Mouse (Mus musculus): ENCODE measurements around the gene Sp9. TPM values are rescaled to one million over a fixed set of nuclear protein-coding genes. Genes with fewer than 3 reads are reported as not detected.

The Sp9 gene
- polyA plus RNA-seq, 1 experiment from 2014 or later, result 2.1 TPM

GRCm38 (mm10) chr2:73268836-73269395 lies 2.8 kb upstream of the Sp9 start:
- Histone ChIP-seq H3K4me3 (no peak overlapping the region), H3K9ac (no peak overlapping the region), H3K9me3 (no peaks in the 10 kb centered on the region), H3K27ac (no peak overlapping the region), H3K27me3 (peaks cover 96% of the 10 kb centered on the region), H3K4me1 (replicated peaks) (peaks cover 38% of the 10 kb centered on the region), H3K4me2 (no peak overlapping the region), H3K36me3 (no peaks in the 10 kb centered on the region)
- no peak for ATAC-seq (ENCODE audit: low FRiP score)
- 6% methylated on average over 8 of the region's 8 CpGs for WGBS

- H3K9ac ChIP-seq, result no peak overlapping the region
- no peak overlapping the region for H3K27ac ChIP-seq
- H3K9me3 ChIP-seq, result no peaks in the 10 kb centered on the region
- peaks cover 38% of the 10 kb centered on the region for H3K4me1 ChIP-seq (replicated peaks)
- H3K4me2 ChIP-seq, result no peak overlapping the region
- no peak for ATAC-seq (ENCODE audit: low FRiP score)
- no peak overlapping the region for H3K4me3 ChIP-seq
- 0% methylated on average over 15 of the region's 17 CpGs for WGBS
- peaks cover 96% of the 10 kb centered on the region for H3K27me3 ChIP-seq
- H3K36me3 ChIP-seq, result no peaks in the 10 kb centered on the region
Measured at GRCm38 (mm10) chr2:73269666-73270065, 2.1 kb upstream of the Sp9 start.

GRCm38 (mm10) chr2:73270071-73270592 lies 1.6 kb upstream of the Sp9 start:
- Histone ChIP-seq H3K9ac (no peak overlapping the region), H3K27ac (no peak overlapping the region), H3K4me3 (no peak overlapping the region), H3K36me3 (no peaks in the 10 kb centered on the region), H3K4me2 (peak overlapping the region; percentile 31; the same call in 1 of the 2 replicates), H3K9me3 (no peaks in the 10 kb centered on the region), H3K4me1 (replicated peaks) (peaks cover 38% of the 10 kb centered on the region), H3K27me3 (peaks cover 93% of the 10 kb centered on the region)
- no peak for ATAC-seq (ENCODE audit: low FRiP score)
- 2% methylated on average over 14 of the region's 14 CpGs for WGBS

- H3K36me3 ChIP-seq, result no peaks in the 10 kb centered on the region
- H3K4me1 ChIP-seq (replicated peaks), result peaks cover 38% of the 10 kb centered on the region
- H3K9ac ChIP-seq, result no peak overlapping the region
- H3K27ac ChIP-seq, result no peak overlapping the region
- WGBS, result 1% methylated on average over 38 of the region's 38 CpGs
- no peak for ATAC-seq (ENCODE audit: low FRiP score)
- no peaks in the 10 kb centered on the region for H3K9me3 ChIP-seq
- peaks cover 87% of the 10 kb centered on the region for H3K27me3 ChIP-seq
- peak overlapping the region; percentile 44; the same call in 1 of the 2 replicates for H3K4me3 ChIP-seq
- peak overlapping the region; percentile 49 for H3K4me2 ChIP-seq
Measured at GRCm38 (mm10) chr2:73270593-73271458, 899 bp upstream of the Sp9 start.

- Histone ChIP-seq H3K36me3 (no peaks in the 10 kb centered on the region), H3K27me3 (peaks cover 86% of the 10 kb centered on the region), H3K4me3 (peak overlapping the region; percentile 44), H3K9me3 (no peaks in the 10 kb centered on the region), H3K4me1 (replicated peaks) (peaks cover 46% of the 10 kb centered on the region), H3K4me2 (peak overlapping the region; percentile 49), H3K27ac (no peak overlapping the region), H3K9ac (peak overlapping the region; percentile 61)
- under 1% methylated on average over 54 of the region's 55 CpGs for WGBS
- no peak for ATAC-seq (ENCODE audit: low FRiP score)
Measured at GRCm38 (mm10) chr2:73272351-73273248, 875 bp downstream of the Sp9 start.

- H3K4me3 ChIP-seq, result peak overlapping the region; percentile 44
- peaks cover 83% of the 10 kb centered on the region for H3K27me3 ChIP-seq
- peak overlapping the region; percentile 61 for H3K9ac ChIP-seq
- H3K9me3 ChIP-seq, result no peaks in the 10 kb centered on the region
- peaks cover 48% of the 10 kb centered on the region for H3K4me1 ChIP-seq (replicated peaks)
- peak; percentile 43; the same call in 1 of the 2 replicates for ATAC-seq (ENCODE audit: low FRiP score)
- H3K36me3 ChIP-seq, result no peaks in the 10 kb centered on the region
- H3K4me2 ChIP-seq, result peak overlapping the region; percentile 49
- under 1% methylated on average over 110 of the region's 110 CpGs for WGBS
- H3K27ac ChIP-seq, result peak overlapping the region; percentile 23; the same call in 1 of the 2 replicates
Measured at GRCm38 (mm10) chr2:73273249-73274118, 1.8 kb downstream of the Sp9 start.

- peaks cover 51% of the 10 kb centered on the region for H3K4me1 ChIP-seq (replicated peaks)
- H3K4me2 ChIP-seq, result peak overlapping the region; percentile 49
- H3K9ac ChIP-seq, result peak overlapping the region; percentile 61
- no peaks in the 10 kb centered on the region for H3K9me3 ChIP-seq
- H3K27me3 ChIP-seq, result peaks cover 84% of the 10 kb centered on the region
- peak overlapping the region; percentile 44 for H3K4me3 ChIP-seq
- WGBS, result under 1% methylated on average over 86 of the region's 88 CpGs
- no peaks in the 10 kb centered on the region for H3K36me3 ChIP-seq
- peak overlapping the region; percentile 58 for H3K27ac ChIP-seq
- no peak for ATAC-seq (ENCODE audit: low FRiP score)
Measured at GRCm38 (mm10) chr2:73274119-73274920, 2.6 kb downstream of the Sp9 start.

GRCm38 (mm10) chr2:73275261-73276040 lies 3.7 kb downstream of the Sp9 start:
- 8% methylated on average over 8 of the region's 8 CpGs for WGBS
- H3K9me3 ChIP-seq, result no peaks in the 10 kb centered on the region
- H3K4me3 ChIP-seq, result no peak overlapping the region
- H3K27ac ChIP-seq, result no peak overlapping the region
- H3K36me3 ChIP-seq, result no peaks in the 10 kb centered on the region
- peaks cover 83% of the 10 kb centered on the region for H3K27me3 ChIP-seq
- H3K4me1 ChIP-seq (replicated peaks), result peaks cover 55% of the 10 kb centered on the region
- no peak overlapping the region for H3K4me2 ChIP-seq
- ATAC-seq (ENCODE audit: low FRiP score), result no peak
- H3K9ac ChIP-seq, result no peak overlapping the region

- Histone ChIP-seq H3K36me3 (no peaks in the 10 kb centered on the region), H3K27ac (0 out of 2 replicates have a peak overlapping the region, but pooled peaks have one; percentile 12), H3K4me3 (peak overlapping the region; percentile 5; the same call in 1 of the 2 replicates), H3K9ac (no peak overlapping the region), H3K9me3 (no peaks in the 10 kb centered on the region), H3K4me1 (replicated peaks) (peaks cover 54% of the 10 kb centered on the region), H3K4me2 (no peak overlapping the region), H3K27me3 (peaks cover 83% of the 10 kb centered on the region)
- under 1% methylated on average over 6 of the region's 6 CpGs for WGBS
- ATAC-seq (ENCODE audit: low FRiP score), result no peak
Measured at GRCm38 (mm10) chr2:73276141-73276571, 4.4 kb downstream of the Sp9 start.
